Mouse (Mus musculus) heart, embryonic 13.5 days (tissue): Measurements from ENCODE around the gene Alox8. TPM values are rescaled to one million over a fixed set of nuclear protein-coding genes. Genes with fewer than 3 reads are reported as not detected.

Source experiments
- ATAC-seq: fragments of 200-750 bp; cut with Nextera tagmentation; 2 replicates; pipeline ENCODE4 v1.8.0; 2017; ENCODE audit warnings: moderate TSS enrichment; ENCODE audit not compliant: insufficient number of reproducible peaks, low FRiP score, low TSS enrichment; ENCODE audit errors: extremely low read depth
- H3K27ac ChIP-seq: fragments of 300-500 bp; sonication (generic); replicated peaks from 2 replicates; pipeline ENCODE4 v1.5.1; 2015; ENCODE audit warnings: moderate library complexity, mild to moderate bottlenecking, inconsistent platforms
- H3K27me3 ChIP-seq: fragments of 300-500 bp; sonication (generic); replicated peaks from 2 replicates; pipeline ENCODE4 v1.6.1; 2015; ENCODE audit warnings: mild to moderate bottlenecking, inconsistent platforms
- H3K36me3 ChIP-seq: fragments of 300-500 bp; sonication (generic); 2 replicates; pipeline ENCODE4 v1.6.1; 2015; ENCODE audit warnings: mild to moderate bottlenecking, inconsistent platforms
- H3K4me1 ChIP-seq: fragments of 300-500 bp; sonication (generic); 2 replicates; pipeline ENCODE4 v1.6.1; 2015; ENCODE audit warnings: inconsistent platforms
- H3K4me2 ChIP-seq: fragments of 300-500 bp; sonication (generic); 2 replicates; pipeline ENCODE4 v1.6.1; 2015; ENCODE audit warnings: inconsistent platforms, mild to moderate bottlenecking, moderate library complexity
- H3K4me3 ChIP-seq: fragments of 300-500 bp; sonication (generic); 2 replicates; pipeline ENCODE4 v1.5.1; 2015; ENCODE audit warnings: moderate library complexity, mild to moderate bottlenecking, inconsistent platforms
- H3K9ac ChIP-seq: fragments of 300-500 bp; sonication (generic); 2 replicates; pipeline ENCODE4 v1.6.1; 2015; ENCODE audit warnings: inconsistent platforms, mild to moderate bottlenecking, moderate library complexity
- H3K9me3 ChIP-seq: fragments of 300-500 bp; sonication (generic); 2 replicates; pipeline ENCODE4 v1.6.1; 2016; ENCODE audit warnings: inconsistent platforms
- WGBS: fragments of 180-500 bp; shearing (Covaris S2); methylation state at CpG from one replicate; pipeline ENCODE4 v1.1.7; 2015; ENCODE audit warnings: mixed read lengths; 5-methylcytosine and 5-hydroxymethylcytosine counted together
- polyA plus RNA-seq: library from polyadenylated mRNA; unstranded; fragments of >200 nt; fragmentation: Nextera tagmentation; extraction: Ambion mirVana; gene quantifications from 2 replicates; pipeline ENCODE4 v1.2.1, GENCODE M21; 2015

Gene Alox8
- polyA plus RNA-seq: 1.1 and 1.5 TPM in 2 replicates

GRCm38 (mm10) chr11:69197743-69198142, at the start of gene Alox8:
Gene Alox8, minus strand, starts transcription at chr11:69197843.
- peak within 1 kb of the TSS; percentile 66 for H3K4me2 ChIP-seq
- no peak within 1 kb of the TSS for H3K27ac ChIP-seq
- peak within 1 kb of the TSS; percentile 67 for H3K9ac ChIP-seq
- H3K4me1 ChIP-seq: peaks cover 22% of the 10 kb centered on the region
- H3K4me3 ChIP-seq: peak within 1 kb of the TSS; percentile 36
- WGBS: 33% methylated on average over 6 of the region's 6 CpGs
- no peaks in the 10 kb centered on the region for H3K36me3 ChIP-seq
- no peaks in the 10 kb centered on the region for H3K9me3 ChIP-seq
- H3K27me3 ChIP-seq: peaks cover 67% of the 10 kb centered on the region
- no peak for ATAC-seq

GRCm38 (mm10) chr11:69245643-69246042, 48.0 kb upstream of the Alox8 start:
- Histone ChIP-seq H3K4me2 (peak overlapping the region; percentile 57), H3K9ac (peak overlapping the region; percentile 48), H3K4me3 (peak overlapping the region; percentile 29), H3K36me3 (no peaks in the 10 kb centered on the region), H3K4me1 (peaks cover 15% of the 10 kb centered on the region), H3K27ac (peak overlapping the region; percentile 77), H3K9me3 (no peaks in the 10 kb centered on the region), H3K27me3 (0 out of 2 replicates have a peak, but pooled peaks cover 5% of the 10 kb centered on the region)
- WGBS: 7% methylated on average over 2 of the region's 2 CpGs
- no peak for ATAC-seq

- ATAC-seq: no peak
- 12% methylated on average over 2 of the region's 2 CpGs for WGBS
These were observed 47.3 kb upstream of the Alox8 start for GRCm38 (mm10) chr11:69244911-69245310.

GRCm38 (mm10) chr11:69236926-69237260, 39.2 kb upstream of the Alox8 start, which contains the start of gene Gucy2e:
Gene Gucy2e, minus strand, starts transcription at chr11:69237036.
- peak within 1 kb of the TSS; percentile 76 for H3K9ac ChIP-seq
- no peaks in the 10 kb centered on the region for H3K36me3 ChIP-seq
- H3K4me2 ChIP-seq: peak within 1 kb of the TSS; percentile 86
- peaks cover 21% of the 10 kb centered on the region for H3K4me1 ChIP-seq
- no peak within 1 kb of the TSS for H3K27ac ChIP-seq
- no peak for ATAC-seq
- H3K27me3 ChIP-seq: peaks cover 80% of the 10 kb centered on the region
- WGBS: 21% methylated on average over 13 of the region's 13 CpGs
- peak within 1 kb of the TSS; percentile 57 for H3K4me3 ChIP-seq
- H3K9me3 ChIP-seq: no peaks in the 10 kb centered on the region

More at GRCm38 (mm10) chr11:69244911-69245310, 47.3 kb upstream of the Alox8 start:
- Histone ChIP-seq H3K4me1 (peaks cover 15% of the 10 kb centered on the region), H3K9me3 (no peaks in the 10 kb centered on the region), H3K27ac (no peak overlapping the region; the same call in 1 of the 2 replicates), H3K36me3 (no peaks in the 10 kb centered on the region), H3K9ac (no peak overlapping the region), H3K4me2 (peak overlapping the region; percentile 57), H3K4me3 (peak overlapping the region; percentile 29; the same call in 1 of the 2 replicates), H3K27me3 (0 out of 2 replicates have a peak, but pooled peaks cover 5% of the 10 kb centered on the region)

- peaks cover 86% of the 10 kb centered on the region for H3K27me3 ChIP-seq
- 3% methylated on average over 51 of the region's 51 CpGs for WGBS
These were observed 38.6 kb upstream of the Alox8 start for GRCm38 (mm10) chr11:69236061-69236925.

GRCm38 (mm10) chr11:69235285-69236060, 37.8 kb upstream of the Alox8 start:
- H3K9me3 ChIP-seq: no peaks in the 10 kb centered on the region
- H3K4me2 ChIP-seq: peak overlapping the region; percentile 86
- H3K4me3 ChIP-seq: peak overlapping the region; percentile 57
- H3K4me1 ChIP-seq: peaks cover 21% of the 10 kb centered on the region
- ATAC-seq: peak; percentile 35; the same call in 1 of the 2 replicates
- H3K27me3 ChIP-seq: peaks cover 90% of the 10 kb centered on the region
- peak overlapping the region; percentile 76 for H3K9ac ChIP-seq
- H3K36me3 ChIP-seq: no peaks in the 10 kb centered on the region
- 2% methylated on average over 33 of the region's 33 CpGs for WGBS
- H3K27ac ChIP-seq: no peak overlapping the region

More at GRCm38 (mm10) chr11:69236061-69236925, 38.6 kb upstream of the Alox8 start:
- no peak overlapping the region for H3K27ac ChIP-seq
- H3K9ac ChIP-seq: peak overlapping the region; percentile 76
- peaks cover 21% of the 10 kb centered on the region for H3K4me1 ChIP-seq
- no peaks in the 10 kb centered on the region for H3K9me3 ChIP-seq
- peak overlapping the region; percentile 86 for H3K4me2 ChIP-seq
- H3K36me3 ChIP-seq: no peaks in the 10 kb centered on the region
- peak overlapping the region; percentile 57 for H3K4me3 ChIP-seq
- ATAC-seq: no peak

- Histone ChIP-seq H3K27ac (no peak overlapping the region), H3K27me3 (peaks cover 91% of the 10 kb centered on the region), H3K4me2 (no peak overlapping the region), H3K9me3 (no peaks in the 10 kb centered on the region), H3K4me1 (peaks cover 21% of the 10 kb centered on the region), H3K9ac (no peak overlapping the region), H3K4me3 (no peak overlapping the region), H3K36me3 (no peaks in the 10 kb centered on the region)
- no peak for ATAC-seq
- 68% methylated on average over 2 of the region's 2 CpGs for WGBS
These were observed 35.5 kb upstream of the Alox8 start for GRCm38 (mm10) chr11:69233141-69233540.

GRCm38 (mm10) chr11:69230420-69230819, 32.8 kb upstream of the Alox8 start:
- H3K9me3 ChIP-seq: no peaks in the 10 kb centered on the region
- WGBS: 65% methylated on average over 4 of the region's 4 CpGs
- H3K9ac ChIP-seq: no peak overlapping the region
- H3K4me2 ChIP-seq: no peak overlapping the region
- peaks cover 86% of the 10 kb centered on the region for H3K27me3 ChIP-seq
- no peaks in the 10 kb centered on the region for H3K36me3 ChIP-seq
- no peak overlapping the region for H3K27ac ChIP-seq
- ATAC-seq: no peak
- H3K4me3 ChIP-seq: no peak overlapping the region
- H3K4me1 ChIP-seq: peaks cover 12% of the 10 kb centered on the region

- no peak for ATAC-seq
- H3K27me3 ChIP-seq: peaks cover 41% of the 10 kb centered on the region
- 65% methylated on average over 1 of the region's 1 CpGs for WGBS
- no peak overlapping the region for H3K4me2 ChIP-seq
- no peak overlapping the region for H3K9ac ChIP-seq
- H3K36me3 ChIP-seq: no peaks in the 10 kb centered on the region
- no peak overlapping the region for H3K27ac ChIP-seq
- H3K9me3 ChIP-seq: peaks cover 6% of the 10 kb centered on the region; the same call in 1 of the 2 replicates
- H3K4me3 ChIP-seq: no peak overlapping the region
- H3K4me1 ChIP-seq: peaks cover 17% of the 10 kb centered on the region
These were observed 28.1 kb upstream of the Alox8 start for GRCm38 (mm10) chr11:69225715-69226114.

- ATAC-seq: no peak
These were observed 25.5 kb upstream of the Alox8 start for GRCm38 (mm10) chr11:69223101-69223500.

GRCm38 (mm10) chr11:69221070-69221469, 23.4 kb upstream of the Alox8 start:
- H3K36me3 ChIP-seq: no peaks in the 10 kb centered on the region
- H3K9ac ChIP-seq: no peak overlapping the region
- WGBS: 29% methylated on average over 4 of the region's 4 CpGs
- ATAC-seq: peak; percentile 74; the same call in 1 of the 2 replicates
- H3K27me3 ChIP-seq: peaks cover 27% of the 10 kb centered on the region
- H3K4me3 ChIP-seq: no peak overlapping the region
- H3K4me2 ChIP-seq: no peak overlapping the region
- peaks cover 6% of the 10 kb centered on the region; the same call in 1 of the 2 replicates for H3K9me3 ChIP-seq
- peak overlapping the region; percentile 36 for H3K27ac ChIP-seq
- peaks cover 16% of the 10 kb centered on the region for H3K4me1 ChIP-seq

More at GRCm38 (mm10) chr11:69223101-69223500, 25.5 kb upstream of the Alox8 start:
- peaks cover 35% of the 10 kb centered on the region for H3K27me3 ChIP-seq
- H3K4me1 ChIP-seq: peaks cover 21% of the 10 kb centered on the region
- WGBS: 77% methylated on average over 4 of the region's 4 CpGs
- H3K9me3 ChIP-seq: peaks cover 6% of the 10 kb centered on the region; the same call in 1 of the 2 replicates
- H3K4me2 ChIP-seq: no peak overlapping the region
- H3K9ac ChIP-seq: no peak overlapping the region
- no peaks in the 10 kb centered on the region for H3K36me3 ChIP-seq
- H3K27ac ChIP-seq: no peak overlapping the region
- no peak overlapping the region for H3K4me3 ChIP-seq
